Mouse (Mus musculus): ENCODE measurements around the gene Rpl10. TPM values are rescaled to one million over a fixed set of nuclear protein-coding genes. Genes with fewer than 3 reads are reported as not detected.

The Rpl10 gene
- polyA plus RNA-seq (2015; fragmentation: Nextera tagmentation; extraction: Ambion mirVana) = 828 and 885 TPM in 2 replicates

- ATAC-seq (ENCODE audit: low FRiP score, low read depth) = peak; percentile 95
- Histone ChIP-seq H3K27ac (peak within 1 kb of the TSS; percentile 96), H3K4me1 (no peaks in the 10 kb centered on the region), H3K36me3 (peaks cover 8% of the 10 kb centered on the region; the same call in 1 of the 2 replicates), H3K4me2 (replicated peaks) (peak within 1 kb of the TSS; percentile 64), H3K9ac (peak within 1 kb of the TSS; percentile 83), H3K9me3 (no peaks in the 10 kb centered on the region), H3K4me3 (peak within 1 kb of the TSS; percentile 60), H3K27me3 (no peaks in the 10 kb centered on the region)
- 15% methylated on average over 42 of the region's 42 CpGs for WGBS
Observed at GRCm38 (mm10) chrX:74270062-74270901, at the start of gene Rpl10. Gene Rpl10, plus strand, starts transcription at chrX:74270812.

DNA sequence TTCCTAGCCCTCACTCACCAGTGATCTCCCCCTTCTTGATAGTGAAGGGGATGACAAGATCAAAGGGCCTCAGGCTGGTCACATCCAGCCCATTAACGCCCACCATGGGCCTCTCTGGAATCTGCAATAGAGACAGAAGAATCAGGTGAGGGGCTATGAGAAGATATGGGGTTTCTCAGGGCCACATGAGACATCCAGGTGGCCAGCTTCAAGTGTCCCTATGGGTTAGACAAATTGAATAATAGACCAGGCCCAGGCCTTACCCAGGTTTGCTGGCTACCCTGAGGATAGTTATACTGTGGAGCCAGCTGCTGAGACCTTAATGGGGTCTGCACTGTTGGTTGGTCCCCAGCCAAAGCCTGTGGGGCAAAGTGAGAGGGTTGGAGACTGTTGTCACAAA lies 40.6 kb upstream of the Rpl10 start:
- 67% methylated on average over 1 of the region's 1 CpGs for WGBS
- Histone ChIP-seq H3K36me3 (peaks cover 100% of the 10 kb centered on the region), H3K27ac (no peak overlapping the region), H3K4me1 (no peaks in the 10 kb centered on the region), H3K9me3 (no peaks in the 10 kb centered on the region), H3K27me3 (no peaks in the 10 kb centered on the region), H3K4me3 (no peak overlapping the region), H3K4me2 (replicated peaks) (no peak overlapping the region), H3K9ac (no peak overlapping the region)
- ATAC-seq (ENCODE audit: low FRiP score, low read depth) = no peak

DNA sequence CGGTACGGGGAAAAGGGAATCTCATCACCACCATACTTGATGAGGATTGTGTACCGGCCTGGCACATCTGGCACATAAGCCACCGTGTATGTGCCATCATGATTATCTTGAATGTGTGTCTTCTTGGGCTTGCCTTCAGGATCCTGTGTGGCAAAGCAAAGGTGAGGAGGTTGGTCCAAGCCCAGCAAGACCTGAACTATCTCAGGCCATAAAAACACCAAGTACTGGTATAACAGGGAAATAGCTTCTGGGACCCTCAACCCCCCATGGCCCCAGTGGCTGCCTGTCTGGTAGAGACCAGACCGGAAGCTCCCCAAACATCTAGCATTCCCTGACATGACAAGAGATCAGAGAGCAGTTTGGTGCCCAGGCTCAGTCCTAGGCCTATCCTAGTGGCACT lies 37.4 kb upstream of the Rpl10 start:
- peaks cover 96% of the 10 kb centered on the region for H3K36me3 ChIP-seq
- no peaks in the 10 kb centered on the region for H3K4me1 ChIP-seq
- no peak for ATAC-seq (ENCODE audit: low FRiP score, low read depth)
- no peaks in the 10 kb centered on the region for H3K27me3 ChIP-seq
- no peak overlapping the region for H3K4me3 ChIP-seq
- no peaks in the 10 kb centered on the region for H3K9me3 ChIP-seq
- no peak overlapping the region for H3K4me2 ChIP-seq (replicated peaks)
- no peak overlapping the region for H3K27ac ChIP-seq
- WGBS = 94% methylated on average over 5 of the region's 5 CpGs
- no peak overlapping the region for H3K9ac ChIP-seq

DNA sequence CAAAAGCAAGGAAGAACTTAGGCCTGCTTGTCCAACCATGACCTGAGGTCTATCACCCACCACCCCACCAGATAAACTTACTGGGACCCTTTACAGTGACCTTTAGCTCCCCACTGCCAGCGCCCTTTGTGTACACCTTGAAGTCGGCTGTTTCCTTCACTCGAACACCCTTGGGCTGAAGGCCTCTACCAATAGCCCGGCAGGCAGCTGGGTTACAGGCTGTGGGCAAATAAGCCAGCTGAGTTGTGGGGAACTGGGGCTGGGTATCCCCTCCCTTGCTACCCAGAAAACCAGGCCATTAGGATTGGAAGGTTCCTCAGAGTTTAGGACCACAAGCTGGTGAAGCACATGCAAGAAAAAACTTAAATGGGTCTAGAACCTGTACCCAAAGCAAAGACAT lies 30.3 kb upstream of the Rpl10 start:
- H3K4me1 ChIP-seq = peaks cover 14% of the 10 kb centered on the region
- WGBS = 96% methylated on average over 4 of the region's 4 CpGs
- no peaks in the 10 kb centered on the region for H3K27me3 ChIP-seq
- no peak overlapping the region for H3K27ac ChIP-seq
- H3K36me3 ChIP-seq = peaks cover 74% of the 10 kb centered on the region
- no peak overlapping the region for H3K4me2 ChIP-seq (replicated peaks)
- no peak overlapping the region for H3K4me3 ChIP-seq
- ATAC-seq (ENCODE audit: low FRiP score, low read depth) = no peak
- no peak overlapping the region for H3K9ac ChIP-seq
- H3K9me3 ChIP-seq = no peaks in the 10 kb centered on the region

GRCm38 (mm10) chrX:74243396-74243795 lies 27.2 kb upstream of the Rpl10 start:
- H3K4me1 ChIP-seq = peaks cover 14% of the 10 kb centered on the region
- no peak overlapping the region for H3K27ac ChIP-seq
- H3K27me3 ChIP-seq = no peaks in the 10 kb centered on the region
- WGBS = 76% methylated on average over 2 of the region's 2 CpGs
- no peaks in the 10 kb centered on the region for H3K9me3 ChIP-seq
- H3K4me3 ChIP-seq = peak overlapping the region; percentile 60
- H3K4me2 ChIP-seq (replicated peaks) = peak overlapping the region; percentile 70
- H3K36me3 ChIP-seq = peaks cover 48% of the 10 kb centered on the region
- H3K9ac ChIP-seq = peak overlapping the region; percentile 81; the same call in 1 of the 2 replicates
- ATAC-seq (ENCODE audit: low FRiP score, low read depth) = no peak

DNA sequence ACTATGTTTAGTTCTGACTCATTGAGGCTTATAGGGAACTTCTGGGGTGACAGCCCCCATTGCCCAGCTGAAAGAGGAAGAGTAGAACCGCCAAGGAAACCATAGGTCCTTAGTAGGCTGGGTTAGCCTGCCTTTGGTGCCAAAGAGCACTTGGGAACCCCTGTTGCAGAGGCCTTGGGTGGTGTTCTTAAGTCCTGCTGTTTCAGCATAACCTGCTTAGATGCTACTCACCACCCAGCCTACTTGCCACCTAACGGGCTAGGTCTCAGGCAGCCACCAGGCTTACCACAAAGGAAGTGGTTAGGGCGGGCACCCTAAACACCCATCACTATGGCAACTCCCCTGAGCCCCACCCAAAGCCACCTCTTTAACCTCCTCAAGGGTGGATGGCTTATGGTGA lies 26.8 kb upstream of the Rpl10 start:
- Histone ChIP-seq H3K4me2 (replicated peaks) (peak overlapping the region; percentile 70), H3K36me3 (peaks cover 43% of the 10 kb centered on the region), H3K4me3 (peak overlapping the region; percentile 60), H3K27ac (no peak overlapping the region), H3K4me1 (peaks cover 14% of the 10 kb centered on the region), H3K27me3 (no peaks in the 10 kb centered on the region), H3K9ac (peak overlapping the region; percentile 81), H3K9me3 (no peaks in the 10 kb centered on the region)
- 59% methylated on average over 3 of the region's 3 CpGs for WGBS
- ATAC-seq (ENCODE audit: low FRiP score, low read depth) = no peak

DNA sequence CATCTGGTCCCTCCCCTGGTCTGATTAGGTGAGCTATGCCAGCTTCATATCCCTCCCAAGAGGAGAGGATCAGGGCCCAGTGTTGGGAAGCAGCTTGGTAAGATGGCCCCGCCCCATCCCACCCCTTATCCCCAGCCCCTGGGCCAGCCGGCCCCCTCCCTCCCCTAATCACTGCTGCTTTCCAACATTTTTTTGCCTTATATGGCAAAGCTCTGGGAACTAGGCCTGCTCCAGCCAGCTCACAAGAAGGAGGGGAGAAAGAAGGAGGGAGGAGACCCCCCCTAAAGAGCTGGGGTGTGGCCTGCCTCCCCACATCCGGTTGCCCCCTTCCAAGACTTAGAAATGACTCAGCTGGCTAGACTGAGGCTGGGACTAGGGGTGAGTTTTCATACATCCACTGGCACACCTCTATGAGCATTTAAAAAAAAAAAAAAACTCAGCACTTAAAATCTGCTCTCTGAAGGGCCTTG lies 26.0 kb upstream of the Rpl10 start:
- WGBS = 27% methylated on average over 3 of the region's 3 CpGs
- peak overlapping the region; percentile 70 for H3K4me2 ChIP-seq (replicated peaks)
- peak; percentile 66 for ATAC-seq (ENCODE audit: low FRiP score, low read depth)
- H3K4me3 ChIP-seq = peak overlapping the region; percentile 60
- H3K9ac ChIP-seq = peak overlapping the region; percentile 81
- H3K36me3 ChIP-seq = peaks cover 35% of the 10 kb centered on the region
- peaks cover 18% of the 10 kb centered on the region for H3K4me1 ChIP-seq
- peak overlapping the region; percentile 89; the same call in 1 of the 2 replicates for H3K27ac ChIP-seq
- H3K27me3 ChIP-seq = no peaks in the 10 kb centered on the region
- H3K9me3 ChIP-seq = no peaks in the 10 kb centered on the region

DNA sequence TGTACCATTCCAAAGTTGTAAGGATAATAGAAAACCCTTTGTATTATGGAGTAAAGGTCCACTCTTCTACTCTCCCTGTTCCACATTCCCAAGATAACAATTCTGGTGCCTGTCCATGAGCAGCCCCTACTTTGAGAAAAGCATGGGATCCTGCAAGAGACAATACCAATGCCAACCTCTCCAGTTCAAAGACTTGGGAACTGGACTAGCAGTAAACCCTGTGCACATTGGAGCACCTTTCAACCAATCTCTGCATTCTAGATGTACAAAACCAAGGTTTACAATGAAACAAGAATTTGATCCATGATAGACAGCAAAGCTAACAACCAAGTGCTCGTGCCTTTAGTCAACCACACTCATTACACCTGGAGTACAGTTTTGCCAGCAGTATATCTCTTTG lies 25.5 kb upstream of the Rpl10 start:
- Histone ChIP-seq H3K9me3 (no peaks in the 10 kb centered on the region), H3K36me3 (peaks cover 30% of the 10 kb centered on the region), H3K27me3 (no peaks in the 10 kb centered on the region), H3K4me1 (peaks cover 18% of the 10 kb centered on the region), H3K4me2 (replicated peaks) (peak overlapping the region; percentile 70), H3K27ac (peak overlapping the region; percentile 89), H3K9ac (peak overlapping the region; percentile 81), H3K4me3 (peak overlapping the region; percentile 60)
- WGBS = 43% methylated on average over 1 of the region's 1 CpGs
- no peak for ATAC-seq (ENCODE audit: low FRiP score, low read depth)

- H3K4me3 ChIP-seq = peak overlapping the region; percentile 60
- peak; percentile 20; the same call in 1 of the 2 replicates for ATAC-seq (ENCODE audit: low FRiP score, low read depth)
- peak overlapping the region; percentile 70 for H3K4me2 ChIP-seq (replicated peaks)
- no peaks in the 10 kb centered on the region for H3K9me3 ChIP-seq
- H3K27ac ChIP-seq = peak overlapping the region; percentile 89
- WGBS = 18% methylated on average over 21 of the region's 21 CpGs
- peak overlapping the region; percentile 81 for H3K9ac ChIP-seq
- peaks cover 18% of the 10 kb centered on the region for H3K4me1 ChIP-seq
- peaks cover 25% of the 10 kb centered on the region for H3K36me3 ChIP-seq
- no peaks in the 10 kb centered on the region for H3K27me3 ChIP-seq
Observed at GRCm38 (mm10) chrX:74245687-74246086, 24.9 kb upstream of the Rpl10 start.

DNA sequence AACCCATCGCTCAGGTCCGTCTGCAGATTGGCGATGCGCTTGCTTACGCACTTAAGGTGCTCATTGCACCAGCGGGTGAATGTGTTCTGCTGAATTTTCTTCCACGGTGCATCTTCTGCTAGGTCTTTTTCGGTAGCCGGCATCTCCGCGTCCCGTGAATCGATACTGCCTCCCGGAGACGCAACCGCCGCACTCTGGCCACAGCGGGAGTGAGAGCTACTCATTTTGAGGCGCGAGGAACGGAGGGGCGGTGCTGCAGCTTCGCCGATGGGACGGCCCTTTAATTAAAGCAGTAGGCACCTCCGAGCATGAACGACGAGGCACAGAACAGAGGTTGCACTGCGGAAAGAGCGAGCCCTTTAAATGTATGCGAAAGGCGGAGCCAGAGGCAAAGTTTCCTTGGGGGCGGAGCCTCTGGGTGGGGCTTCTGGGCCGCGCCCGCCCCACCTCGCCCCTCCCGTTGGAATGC lies 24.4 kb upstream of the Rpl10 start:
- WGBS = 19% methylated on average over 32 of the region's 38 CpGs

GRCm38 (mm10) chrX:74246693-74247092 lies 23.9 kb upstream of the Rpl10 start:
- H3K27me3 ChIP-seq = no peaks in the 10 kb centered on the region
- WGBS = 12% methylated on average over 14 of the region's 15 CpGs
- peak overlapping the region; percentile 64 for H3K9ac ChIP-seq
- H3K27ac ChIP-seq = peak overlapping the region; percentile 87
- peak overlapping the region; percentile 61 for H3K4me2 ChIP-seq (replicated peaks)
- H3K4me3 ChIP-seq = peak overlapping the region; percentile 60
- ATAC-seq (ENCODE audit: low FRiP score, low read depth) = peak; percentile 17; the same call in 1 of the 2 replicates
- peaks cover 18% of the 10 kb centered on the region for H3K4me1 ChIP-seq
- no peaks in the 10 kb centered on the region for H3K9me3 ChIP-seq
- peaks cover 15% of the 10 kb centered on the region for H3K36me3 ChIP-seq

More for the DNA sequence above, 24.4 kb upstream of the Rpl10 start:
- Histone ChIP-seq H3K27ac (peak overlapping the region; percentile 89), H3K9me3 (no peaks in the 10 kb centered on the region), H3K4me1 (peaks cover 18% of the 10 kb centered on the region), H3K4me3 (peak overlapping the region; percentile 60), H3K36me3 (peaks cover 19% of the 10 kb centered on the region), H3K4me2 (replicated peaks) (peak overlapping the region; percentile 70), H3K27me3 (no peaks in the 10 kb centered on the region), H3K9ac (peak overlapping the region; percentile 81)
- ATAC-seq (ENCODE audit: low FRiP score, low read depth) = peak; percentile 90

GRCm38 (mm10) chrX:74248651-74249050 lies 22.0 kb upstream of the Rpl10 start:
- Histone ChIP-seq H3K4me3 (peak overlapping the region; percentile 43; the same call in 1 of the 2 replicates), H3K36me3 (no peaks in the 10 kb centered on the region), H3K4me1 (peaks cover 8% of the 10 kb centered on the region), H3K27me3 (no peaks in the 10 kb centered on the region), H3K9ac (no peak overlapping the region), H3K27ac (peak overlapping the region; percentile 73), H3K4me2 (replicated peaks) (peak overlapping the region; percentile 64), H3K9me3 (no peaks in the 10 kb centered on the region)
- 10% methylated on average over 3 of the region's 3 CpGs for WGBS
- ATAC-seq (ENCODE audit: low FRiP score, low read depth) = peak; percentile 48

Data from limb, embryonic 13.5 days (tissue).